Mouse (Mus musculus) lung, embryonic 16.5 days (tissue): ENCODE measurements around the gene Pard3. TPM values are rescaled to one million over a fixed set of nuclear protein-coding genes. Genes with fewer than 3 reads are reported as not detected.

Experiments used
- ATAC-seq: fragments of 200-750 bp; cut with Nextera tagmentation; 2 replicates; pipeline ENCODE4 v1.8.0; 2017; ENCODE audit warnings: low read depth, mild to moderate bottlenecking, moderate library complexity
- H3K27ac ChIP-seq: fragments of 300-500 bp; sonication (generic); 2 replicates; pipeline ENCODE4 v1.5.1; 2014; ENCODE audit warnings: mild to moderate bottlenecking, control low read depth, low read length
- H3K27me3 ChIP-seq: fragments of 300-500 bp; sonication (generic); 2 replicates; pipeline ENCODE4 v1.6.1; 2014; ENCODE audit warnings: low read depth, low read length, mixed read lengths; ENCODE audit not compliant: control insufficient read depth, insufficient read depth
- H3K36me3 ChIP-seq: fragments of 300-500 bp; sonication (generic); 2 replicates; pipeline ENCODE4 v1.6.1; 2014; ENCODE audit warnings: low read length; ENCODE audit not compliant: control insufficient read depth, insufficient read depth
- H3K4me1 ChIP-seq: fragments of 300-500 bp; sonication (generic); replicated peaks from 2 replicates; pipeline ENCODE4 v1.6.1; 2014; ENCODE audit warnings: low read length, mixed read lengths; ENCODE audit not compliant: control insufficient read depth, insufficient read depth
- H3K4me2 ChIP-seq: fragments of 300-500 bp; sonication (generic); 2 replicates; pipeline ENCODE4 v1.6.1; 2014; ENCODE audit warnings: low read depth, low read length, control low read depth
- H3K4me3 ChIP-seq: fragments of 300-500 bp; sonication (generic); 2 replicates; pipeline ENCODE4 v1.5.1; 2014; ENCODE audit warnings: mild to moderate bottlenecking, low read length, control low read depth
- H3K9ac ChIP-seq: fragments of 300-500 bp; sonication (generic); 2 replicates; pipeline ENCODE4 v1.6.1; 2014; ENCODE audit warnings: low read length, control low read depth
- H3K9me3 ChIP-seq: fragments of 300-500 bp; sonication (generic); 2 replicates; pipeline ENCODE4 v1.6.1; 2016; ENCODE audit warnings: low read length; ENCODE audit not compliant: control insufficient read depth
- WGBS: fragments of 180-500 bp; shearing (Covaris S2); extraction: QIAGEN DNeasy Blood & Tissue Kit; methylation state at CpG from one replicate; pipeline ENCODE4 v1.1.7; 2014; 5-methylcytosine and 5-hydroxymethylcytosine counted together
- polyA plus RNA-seq: library from polyadenylated mRNA; unstranded; fragments of >200 nt; fragmentation: Nextera tagmentation; extraction: Ambion mirVana; gene quantifications from 2 replicates; pipeline ENCODE4 v1.2.1, GENCODE M21; 2015

Gene Pard3
- polyA plus RNA-seq, 1 experiment from 2014 or later: 19.0 TPM

DNA sequence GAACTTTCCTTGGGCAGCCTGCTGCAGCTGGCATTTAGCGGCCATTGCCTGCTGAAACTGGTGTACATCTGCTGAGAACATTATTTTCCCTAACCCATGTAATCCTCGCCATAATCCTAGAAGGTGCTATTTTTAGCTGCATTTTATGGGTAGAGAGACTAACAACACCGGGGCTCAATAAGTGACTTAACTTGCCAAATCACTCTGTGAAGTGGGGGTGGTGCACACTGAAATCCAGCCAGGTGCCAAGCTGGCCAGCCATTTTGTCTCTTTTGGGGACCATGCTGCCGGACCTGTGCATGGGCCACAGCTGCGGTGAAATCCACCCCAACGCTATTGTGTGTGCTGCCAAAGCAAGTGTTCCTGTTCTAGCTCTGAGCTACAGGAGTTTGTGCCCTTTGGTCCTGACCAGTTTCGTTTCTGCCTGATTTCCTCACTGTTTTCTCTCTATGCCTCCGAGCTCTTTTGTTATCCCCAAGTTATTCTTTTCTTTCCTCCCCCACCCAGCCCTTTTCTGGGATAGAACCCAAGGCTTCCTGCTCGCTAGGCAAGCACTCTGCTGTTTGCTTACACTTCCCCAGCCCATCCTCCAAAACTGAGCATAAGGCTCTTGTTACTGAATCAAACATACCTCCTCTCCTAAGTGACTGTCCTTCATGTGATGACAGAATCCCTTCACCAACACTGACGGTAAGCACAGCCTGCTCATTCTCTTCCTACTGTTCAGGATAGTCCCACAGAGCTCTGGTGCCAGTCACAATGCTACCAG, 375.9 kb downstream of the Pard3 start:
- Histone ChIP-seq H3K27me3 (no peaks in the 10 kb centered on the region), H3K9me3 (no peaks in the 10 kb centered on the region), H3K36me3 (no peaks in the 10 kb centered on the region), H3K4me2 (peak overlapping the region; percentile 9), H3K9ac (no peak overlapping the region), H3K27ac (peak overlapping the region; percentile 53), H3K4me1 (peaks cover 24% of the 10 kb centered on the region), H3K4me3 (no peak overlapping the region)
- 39% methylated on average over 10 of the region's 10 CpGs for WGBS
- ATAC-seq: peak; percentile 24; the same call in 1 of the 2 replicates

DNA sequence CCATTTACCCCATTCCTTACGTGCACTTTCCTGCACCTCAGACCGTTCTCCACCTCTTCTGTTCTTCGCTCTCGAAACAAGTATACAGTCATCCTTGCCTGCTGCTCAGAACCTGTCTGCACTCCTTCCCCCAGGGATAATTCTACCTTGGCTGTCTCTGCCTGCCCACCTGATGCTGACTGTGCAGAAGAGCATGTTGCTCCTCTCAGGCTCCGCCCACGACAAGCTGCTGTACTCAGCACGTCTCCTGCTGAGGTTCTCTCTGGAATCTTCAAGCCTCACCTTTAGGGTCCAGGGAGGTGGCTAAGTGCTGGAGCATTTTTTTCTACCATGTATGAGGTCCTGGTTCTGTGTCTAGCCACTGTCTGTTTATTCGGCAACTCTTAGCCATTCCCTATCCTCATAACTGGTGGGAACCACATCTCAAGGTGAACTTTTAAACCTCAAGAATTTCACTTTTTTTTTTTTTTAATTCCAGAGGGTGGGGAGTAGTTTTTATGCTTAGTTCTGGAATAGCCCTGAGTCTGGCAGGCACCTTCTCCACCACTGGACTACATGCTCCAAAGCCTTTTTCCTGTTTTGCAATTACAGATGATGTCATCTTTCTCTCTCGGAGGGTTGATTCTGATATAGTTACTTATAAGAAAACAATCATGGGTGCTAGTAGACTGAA, 376.6 kb downstream of the Pard3 start:
- ATAC-seq: no peak
- Histone ChIP-seq H3K4me2 (peak overlapping the region; percentile 33), H3K4me3 (peak overlapping the region; percentile 10; the same call in 1 of the 2 replicates), H3K4me1 (peaks cover 24% of the 10 kb centered on the region), H3K9ac (no peak overlapping the region), H3K9me3 (no peaks in the 10 kb centered on the region), H3K27me3 (no peaks in the 10 kb centered on the region), H3K27ac (peak overlapping the region; percentile 53), H3K36me3 (no peaks in the 10 kb centered on the region)
- WGBS: 68% methylated on average over 9 of the region's 9 CpGs

DNA sequence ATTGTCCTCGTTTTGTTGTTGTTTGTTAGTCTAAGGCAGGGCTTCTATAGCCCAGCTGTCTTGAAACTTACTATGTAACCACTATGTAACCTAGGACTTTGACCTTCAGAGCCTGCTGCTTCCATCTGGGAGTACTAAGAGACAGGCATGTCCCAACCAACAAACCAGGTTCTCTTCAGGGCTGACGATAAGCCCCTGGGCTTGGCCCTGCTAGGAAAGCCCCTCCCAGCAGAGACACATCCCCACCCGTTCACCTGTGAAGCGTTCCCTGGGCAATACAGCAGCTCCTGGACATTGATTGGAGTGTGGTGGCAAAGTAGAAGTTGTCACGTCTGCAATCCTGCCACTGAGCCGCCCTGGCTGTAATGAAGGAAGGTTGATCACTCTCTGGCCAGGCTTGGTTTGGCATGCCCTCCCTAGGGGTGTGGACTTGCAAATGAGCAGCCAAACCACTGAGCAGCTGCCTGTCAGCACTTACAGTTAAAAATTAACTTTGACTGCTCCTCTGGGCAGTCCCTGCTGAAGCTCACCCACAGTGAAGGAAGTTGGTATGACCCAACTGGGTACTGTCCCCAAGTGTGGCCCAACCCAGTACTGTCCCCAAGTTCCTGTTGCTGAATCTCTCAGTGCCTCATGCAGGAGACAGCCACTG, 377.3 kb downstream of the Pard3 start:
- peak overlapping the region; percentile 53 for H3K27ac ChIP-seq
- H3K27me3 ChIP-seq: no peaks in the 10 kb centered on the region
- H3K9me3 ChIP-seq: no peaks in the 10 kb centered on the region
- peak overlapping the region; percentile 10 for H3K4me3 ChIP-seq
- H3K36me3 ChIP-seq: no peaks in the 10 kb centered on the region
- H3K4me2 ChIP-seq: peak overlapping the region; percentile 33
- H3K9ac ChIP-seq: no peak overlapping the region
- 64% methylated on average over 6 of the region's 6 CpGs for WGBS
- peak; percentile 91 for ATAC-seq
- peaks cover 24% of the 10 kb centered on the region for H3K4me1 ChIP-seq

DNA sequence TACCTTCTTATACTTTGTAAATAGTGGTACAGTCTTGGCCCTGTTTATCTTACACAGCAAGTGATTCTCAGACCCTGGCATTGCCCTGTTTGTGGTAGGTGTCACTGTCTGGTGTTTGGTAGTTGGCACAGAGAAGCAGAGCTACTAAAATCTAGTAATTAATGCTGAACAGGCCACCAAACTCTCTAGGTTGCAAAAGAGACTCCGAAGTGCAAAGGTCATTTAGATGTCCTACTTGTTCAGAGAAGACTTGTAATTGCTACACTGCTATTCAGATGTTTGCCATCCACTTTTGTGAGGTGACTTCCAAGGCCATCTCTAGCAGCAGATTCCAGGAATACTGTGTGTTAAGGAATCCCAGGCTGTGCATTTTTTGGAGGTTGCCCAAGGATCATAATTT, 383.7 kb downstream of the Pard3 start:
- Histone ChIP-seq H3K9me3 (no peaks in the 10 kb centered on the region), H3K4me1 (no peaks in the 10 kb centered on the region), H3K27me3 (no peaks in the 10 kb centered on the region), H3K4me3 (no peak overlapping the region), H3K4me2 (no peak overlapping the region), H3K36me3 (0 out of 2 replicates have a peak, but pooled peaks cover 2% of the 10 kb centered on the region), H3K9ac (no peak overlapping the region), H3K27ac (no peak overlapping the region)
- ATAC-seq: no peak
- 86% methylated on average over 1 of the region's 1 CpGs for WGBS

DNA sequence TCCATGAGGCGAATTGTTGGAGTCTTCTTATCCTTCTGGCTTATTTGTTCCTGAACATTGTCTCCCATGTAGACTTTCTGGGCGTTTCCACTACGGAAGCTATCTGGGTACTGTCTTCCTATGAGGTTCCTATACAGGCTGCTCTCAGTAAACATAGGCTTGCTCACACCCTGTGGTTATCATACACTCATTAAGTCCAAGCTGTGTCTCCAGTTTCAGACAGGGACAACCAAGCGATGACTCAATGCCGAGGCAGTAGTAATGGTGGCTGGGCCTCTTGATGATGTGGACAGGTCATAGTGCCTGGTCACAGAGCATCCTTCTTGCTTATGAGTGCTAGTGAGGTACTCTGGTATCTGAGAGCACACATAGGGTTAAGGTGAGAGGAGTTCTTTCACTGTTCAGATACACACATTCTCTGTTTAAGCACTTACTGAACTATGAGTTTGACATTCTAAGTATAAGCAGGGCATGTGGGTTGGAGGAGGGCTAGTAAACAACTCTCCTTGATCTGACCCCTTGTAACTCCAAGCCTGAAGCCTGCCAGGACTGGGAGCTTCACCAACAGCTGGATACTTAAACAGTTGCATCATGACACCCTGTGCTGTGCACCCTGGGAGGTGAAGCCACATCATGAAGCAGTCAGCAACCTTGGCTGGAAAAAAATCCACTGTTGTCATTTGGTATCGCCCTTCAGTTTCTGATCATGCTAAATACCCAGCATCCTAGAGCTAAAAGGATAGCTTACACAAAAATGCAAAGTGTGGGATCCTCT, 385.6 kb downstream of the Pard3 start:
- 87% methylated on average over 6 of the region's 6 CpGs for WGBS
- no peaks in the 10 kb centered on the region for H3K4me1 ChIP-seq
- 0 out of 2 replicates have a peak, but pooled peaks cover 2% of the 10 kb centered on the region for H3K36me3 ChIP-seq
- H3K9me3 ChIP-seq: no peaks in the 10 kb centered on the region
- no peak overlapping the region for H3K4me2 ChIP-seq
- no peak overlapping the region for H3K27ac ChIP-seq
- no peaks in the 10 kb centered on the region for H3K27me3 ChIP-seq
- no peak overlapping the region for H3K4me3 ChIP-seq
- no peak for ATAC-seq
- no peak overlapping the region for H3K9ac ChIP-seq

DNA sequence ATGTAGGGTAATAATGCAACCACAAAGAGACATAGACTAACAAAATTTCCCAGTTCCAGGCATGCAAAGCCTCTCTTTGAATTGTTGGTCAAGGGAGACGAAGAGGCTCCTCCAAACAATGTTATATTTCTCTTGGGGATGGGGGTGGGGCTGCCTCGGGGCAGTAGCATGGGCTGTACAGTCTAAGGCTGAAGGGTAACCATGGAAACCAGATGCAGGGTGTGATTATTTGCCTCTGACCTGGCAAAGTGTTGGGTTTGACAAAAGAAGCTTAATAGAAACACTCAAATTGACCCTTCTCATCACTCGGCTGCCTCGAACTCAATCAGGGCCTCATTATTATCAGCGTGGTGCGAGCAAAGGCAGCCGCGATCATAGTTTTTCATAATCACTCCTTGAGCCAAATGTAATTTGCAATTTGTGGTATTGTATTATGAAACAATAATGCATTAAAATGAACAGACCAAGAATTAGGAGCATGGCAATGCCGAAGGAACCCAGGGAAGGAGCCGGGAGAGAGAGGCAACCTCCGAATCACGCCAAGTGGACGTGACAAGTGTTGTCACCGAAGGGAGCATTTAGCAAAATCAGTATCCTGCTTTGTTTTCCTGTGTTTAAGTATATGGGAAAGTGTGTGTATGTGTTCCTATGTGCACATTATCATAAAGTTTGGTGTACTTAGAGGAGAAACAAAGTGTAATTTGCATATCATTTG, 387.4 kb downstream of the Pard3 start:
- H3K9me3 ChIP-seq: no peaks in the 10 kb centered on the region
- no peaks in the 10 kb centered on the region for H3K4me1 ChIP-seq
- no peak for ATAC-seq
- H3K9ac ChIP-seq: no peak overlapping the region
- H3K27me3 ChIP-seq: no peaks in the 10 kb centered on the region
- H3K4me3 ChIP-seq: no peak overlapping the region
- H3K36me3 ChIP-seq: 0 out of 2 replicates have a peak, but pooled peaks cover 2% of the 10 kb centered on the region
- H3K4me2 ChIP-seq: no peak overlapping the region
- H3K27ac ChIP-seq: no peak overlapping the region
- WGBS: 84% methylated on average over 14 of the region's 14 CpGs

DNA sequence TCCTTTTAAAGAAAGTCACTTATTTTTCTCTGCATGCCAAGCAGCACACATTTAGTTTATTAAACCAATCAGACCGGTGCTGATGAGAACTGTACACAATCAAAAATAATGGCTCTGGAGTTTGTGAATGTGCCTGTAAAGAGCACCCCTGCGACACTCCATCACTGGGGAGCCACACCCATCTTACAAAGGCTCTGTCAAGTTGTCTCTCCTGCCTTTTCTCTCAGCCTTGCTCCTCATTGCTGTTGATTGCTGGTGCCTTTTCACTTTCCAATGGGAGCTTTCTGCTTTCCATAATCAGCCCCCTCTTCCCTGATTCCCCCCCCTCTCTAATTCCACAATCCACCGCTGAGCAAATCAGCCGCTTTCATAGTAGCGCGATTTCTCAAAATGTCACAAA, 388.7 kb downstream of the Pard3 start:
- Histone ChIP-seq H3K27ac (no peak overlapping the region), H3K4me1 (no peaks in the 10 kb centered on the region), H3K4me3 (no peak overlapping the region), H3K9me3 (no peaks in the 10 kb centered on the region), H3K27me3 (no peaks in the 10 kb centered on the region), H3K9ac (no peak overlapping the region), H3K36me3 (0 out of 2 replicates have a peak, but pooled peaks cover 2% of the 10 kb centered on the region), H3K4me2 (no peak overlapping the region)
- ATAC-seq: no peak
- WGBS: 89% methylated on average over 6 of the region's 6 CpGs

DNA sequence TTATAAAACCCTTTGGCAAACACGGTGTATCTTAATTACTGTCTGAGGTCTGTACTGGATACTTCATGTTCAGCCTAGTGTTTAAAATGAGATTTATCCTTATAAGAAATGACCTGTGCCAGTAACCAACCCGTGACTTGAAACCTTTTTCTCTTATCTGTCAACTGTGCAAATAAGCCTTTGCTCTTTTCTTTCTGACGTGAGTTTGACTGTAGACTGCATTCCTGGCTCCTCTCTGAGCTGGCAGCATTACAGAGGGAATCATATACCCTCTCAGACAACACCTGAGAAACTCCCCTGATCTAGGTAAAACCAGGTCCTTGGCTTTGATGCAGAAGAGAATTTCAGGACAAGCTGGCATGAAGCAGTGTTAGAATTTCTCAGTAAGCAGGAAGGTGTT, 394.2 kb downstream of the Pard3 start:
- no peak overlapping the region for H3K4me2 ChIP-seq
- no peak for ATAC-seq
- no peaks in the 10 kb centered on the region for H3K27me3 ChIP-seq
- no peaks in the 10 kb centered on the region for H3K36me3 ChIP-seq
- no peak overlapping the region for H3K27ac ChIP-seq
- WGBS: 53% methylated on average over 3 of the region's 3 CpGs
- H3K9ac ChIP-seq: no peak overlapping the region
- no peaks in the 10 kb centered on the region for H3K9me3 ChIP-seq
- H3K4me1 ChIP-seq: no peaks in the 10 kb centered on the region
- no peak overlapping the region for H3K4me3 ChIP-seq
